Mouse (Mus musculus) intestine, embryonic 15.5 days (tissue): ENCODE measurements around the gene Taar4. TPM values are rescaled to one million over a fixed set of nuclear protein-coding genes. Genes with fewer than 3 reads are reported as not detected.

Source experiments
- ATAC-seq: fragments of 200-750 bp; cut with Nextera tagmentation; 2 replicates; pipeline ENCODE4 v1.8.0; 2017; ENCODE audit warnings: moderate TSS enrichment, moderate library complexity
- H3K27ac ChIP-seq: fragments of 300-500 bp; sonication (generic); 2 replicates; pipeline ENCODE4 v1.5.1; 2015; ENCODE audit warnings: mild to moderate bottlenecking, inconsistent platforms
- H3K27me3 ChIP-seq: fragments of 300-500 bp; sonication (generic); replicated peaks from 2 replicates; pipeline ENCODE4 v1.6.1; 2015; ENCODE audit warnings: inconsistent platforms
- H3K36me3 ChIP-seq: fragments of 300-500 bp; sonication (generic); 2 replicates; pipeline ENCODE4 v1.6.1; 2015; ENCODE audit warnings: inconsistent platforms
- H3K4me1 ChIP-seq: fragments of 300-500 bp; sonication (generic); replicated peaks from 2 replicates; pipeline ENCODE4 v1.6.1; 2015; ENCODE audit warnings: inconsistent platforms
- H3K4me2 ChIP-seq: fragments of 300-500 bp; sonication (generic); replicated peaks from 2 replicates; pipeline ENCODE4 v1.6.1; 2015; ENCODE audit warnings: mild to moderate bottlenecking, inconsistent platforms
- H3K4me3 ChIP-seq: fragments of 300-500 bp; sonication (generic); replicated peaks from 2 replicates; pipeline ENCODE4 v1.5.1; 2015; ENCODE audit warnings: inconsistent platforms
- H3K9ac ChIP-seq: fragments of 300-500 bp; sonication (generic); 2 replicates; pipeline ENCODE4 v1.6.1; 2015; ENCODE audit warnings: inconsistent platforms
- H3K9me3 ChIP-seq: fragments of 300-500 bp; sonication (generic); 2 replicates; pipeline ENCODE4 v1.6.1; 2016; ENCODE audit warnings: inconsistent platforms
- WGBS: fragments of 180-500 bp; shearing (Covaris S2); methylation state at CpG from one replicate; pipeline ENCODE4 v1.1.7; 2015; 5-methylcytosine and 5-hydroxymethylcytosine counted together
- polyA plus RNA-seq: library from polyadenylated mRNA; unstranded; fragments of >200 nt; fragmentation: Nextera tagmentation; extraction: Ambion mirVana; gene quantifications from 2 replicates; pipeline ENCODE4 v1.2.1, GENCODE M21; 2015

Taar4 gene
- polyA plus RNA-seq, 1 experiment from 2014 or later, result not detected

DNA sequence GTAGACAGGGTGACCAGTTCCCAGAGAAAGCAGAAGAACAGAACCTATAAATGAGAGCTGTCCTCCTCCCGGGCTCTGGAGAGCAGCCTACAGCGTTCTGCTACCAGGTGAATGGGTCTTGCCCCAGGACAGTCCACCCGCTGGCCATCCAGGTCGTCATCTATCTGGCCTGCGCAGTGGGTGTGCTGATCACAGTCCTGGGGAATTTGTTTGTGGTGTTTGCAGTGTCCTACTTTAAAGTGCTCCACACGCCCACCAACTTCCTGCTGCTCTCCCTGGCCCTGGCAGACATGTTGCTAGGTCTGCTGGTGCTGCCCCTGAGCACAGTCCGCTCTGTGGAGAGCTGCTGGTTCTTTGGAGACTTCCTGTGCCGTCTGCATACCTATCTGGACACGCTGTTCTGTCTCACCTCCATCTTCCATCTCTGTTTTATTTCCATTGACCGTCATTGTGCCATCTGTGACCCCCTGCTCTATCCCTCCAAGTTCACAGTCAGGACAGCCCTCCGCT lies 10.4 kb downstream of the Taar4 start, which contains the start of gene Taar5:
Gene Taar5 (plus strand): TSS at position 51 of the 510 bp plus-strand sequence.
- 86% methylated on average over 11 of the region's 11 CpGs for WGBS
- Histone ChIP-seq H3K27me3 (no peaks in the 10 kb centered on the region), H3K4me1 (no peaks in the 10 kb centered on the region), H3K27ac (no peak within 1 kb of the TSS), H3K4me3 (no peak within 1 kb of the TSS), H3K36me3 (no peaks in the 10 kb centered on the region), H3K9ac (no peak within 1 kb of the TSS), H3K4me2 (no peak within 1 kb of the TSS), H3K9me3 (no peaks in the 10 kb centered on the region)
- no peak for ATAC-seq

DNA sequence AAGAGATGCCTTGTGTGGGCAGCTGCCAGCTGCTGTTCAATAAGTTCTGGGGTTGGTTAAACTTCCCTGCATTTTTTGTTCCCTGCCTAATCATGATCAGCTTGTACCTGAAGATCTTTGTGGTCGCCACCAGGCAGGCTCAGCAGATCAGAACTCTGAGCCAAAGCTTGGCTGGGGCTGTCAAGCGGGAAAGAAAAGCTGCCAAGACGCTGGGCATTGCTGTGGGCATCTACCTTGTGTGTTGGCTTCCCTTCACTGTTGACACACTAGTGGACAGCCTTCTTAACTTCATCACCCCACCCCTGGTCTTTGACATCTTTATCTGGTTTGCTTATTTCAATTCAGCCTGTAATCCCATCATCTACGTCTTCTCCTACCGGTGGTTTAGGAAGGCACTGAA lies 11.0 kb downstream of the Taar4 start:
- no peaks in the 10 kb centered on the region for H3K36me3 ChIP-seq
- H3K4me3 ChIP-seq, result no peak overlapping the region
- no peaks in the 10 kb centered on the region for H3K27me3 ChIP-seq
- no peak for ATAC-seq
- H3K9ac ChIP-seq, result no peak overlapping the region
- no peaks in the 10 kb centered on the region for H3K4me1 ChIP-seq
- WGBS, result 74% methylated on average over 5 of the region's 5 CpGs
- H3K9me3 ChIP-seq, result no peaks in the 10 kb centered on the region
- H3K27ac ChIP-seq, result no peak overlapping the region
- H3K4me2 ChIP-seq, result no peak overlapping the region

DNA sequence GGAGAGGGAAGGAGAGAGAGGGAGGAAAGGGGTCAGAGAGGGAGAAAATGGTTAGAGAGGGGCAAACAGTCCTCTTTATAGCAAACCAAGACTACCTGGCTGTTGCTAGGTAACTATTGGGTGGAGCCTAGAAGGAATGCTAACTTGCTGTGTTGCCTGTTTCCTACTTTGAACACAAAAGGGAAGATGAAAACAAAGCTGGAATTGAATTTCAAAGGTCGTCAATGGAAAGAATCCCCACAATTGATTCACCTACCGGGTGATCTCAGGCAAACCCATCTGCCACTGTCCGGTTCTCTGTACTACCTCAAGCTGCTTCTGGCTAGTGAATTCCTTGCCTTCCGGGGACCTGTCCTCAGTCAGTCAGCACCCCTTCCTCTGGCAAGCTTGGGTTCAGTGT lies 17.7 kb downstream of the Taar4 start:
- H3K9me3 ChIP-seq, result no peaks in the 10 kb centered on the region
- 53% methylated on average over 4 of the region's 4 CpGs for WGBS
- no peak overlapping the region for H3K4me2 ChIP-seq
- ATAC-seq, result no peak
- H3K27me3 ChIP-seq, result no peaks in the 10 kb centered on the region
- no peak overlapping the region for H3K27ac ChIP-seq
- H3K36me3 ChIP-seq, result no peaks in the 10 kb centered on the region
- no peaks in the 10 kb centered on the region for H3K4me1 ChIP-seq
- no peak overlapping the region for H3K9ac ChIP-seq
- H3K4me3 ChIP-seq, result no peak overlapping the region

DNA sequence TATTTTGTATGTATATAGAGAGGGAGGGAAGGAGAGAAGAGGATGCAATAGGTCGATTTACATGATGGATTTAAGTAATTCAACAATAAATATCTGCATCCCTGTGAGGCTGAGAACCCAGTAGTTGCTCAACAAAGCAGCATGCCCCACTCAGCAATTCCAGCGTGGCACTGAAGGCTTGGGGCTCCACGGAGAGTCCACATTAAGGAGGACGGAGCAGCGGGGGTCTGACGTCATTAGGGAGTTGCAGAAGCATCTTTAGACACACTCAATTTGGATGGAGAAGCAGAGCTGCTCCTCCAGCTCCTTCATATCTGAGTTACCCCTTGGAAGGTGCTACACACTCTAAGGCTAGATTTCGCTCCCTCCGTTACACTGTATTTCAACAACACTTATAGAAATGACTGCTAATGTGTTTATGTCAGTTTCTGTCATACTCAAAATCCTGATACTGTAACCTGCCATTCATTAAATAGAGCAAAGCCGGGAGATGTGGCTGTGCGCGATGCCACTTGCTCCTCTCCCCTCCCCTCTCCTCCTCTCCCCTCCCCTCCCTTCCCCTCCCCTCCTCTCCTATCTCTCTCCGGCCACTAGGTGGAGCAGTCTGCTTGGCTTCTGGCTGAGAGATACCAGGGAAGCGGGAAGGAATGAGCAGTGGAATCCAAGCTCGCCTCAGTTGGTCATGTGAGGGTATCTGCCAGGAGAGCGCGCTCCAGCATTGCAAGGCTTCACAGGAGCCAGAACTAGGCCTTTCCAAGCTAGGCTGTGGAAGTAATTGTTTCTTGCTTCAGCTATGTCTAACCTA lies 18.8 kb downstream of the Taar4 start:
- Histone ChIP-seq H3K4me1 (no peaks in the 10 kb centered on the region), H3K4me2 (no peak overlapping the region), H3K4me3 (no peak overlapping the region), H3K9me3 (no peaks in the 10 kb centered on the region), H3K27ac (no peak overlapping the region), H3K9ac (no peak overlapping the region), H3K27me3 (no peaks in the 10 kb centered on the region), H3K36me3 (no peaks in the 10 kb centered on the region)
- peak; percentile 82 for ATAC-seq
- whole genome bisulfite sequencing, result 42% methylated on average over 16 of the region's 16 CpGs

DNA sequence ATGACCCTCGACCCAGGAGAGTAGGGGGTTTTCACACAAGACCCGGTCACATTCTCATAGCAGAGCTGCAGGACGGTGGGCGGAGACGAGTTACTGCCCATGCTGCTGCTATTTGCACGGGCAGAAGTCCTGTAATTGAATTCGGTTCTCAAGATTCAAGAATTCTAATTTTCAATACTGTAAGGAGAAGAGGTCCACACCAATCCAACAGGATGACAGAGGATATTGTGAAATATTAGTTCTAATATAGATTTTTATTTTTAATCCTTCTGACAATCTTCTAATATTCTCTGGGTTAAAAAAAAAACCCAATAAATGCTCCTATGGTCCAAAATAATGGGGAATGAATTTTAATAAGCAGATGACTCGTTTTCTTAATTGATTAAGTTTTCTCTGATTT lies 25.3 kb downstream of the Taar4 start, which contains the start of gene Taar6:
Gene Taar6 (minus strand): TSS at position 101 of the 400 bp plus-strand sequence.
- no peak for ATAC-seq
- Histone ChIP-seq H3K9ac (no peak within 1 kb of the TSS), H3K27ac (no peak within 1 kb of the TSS), H3K4me2 (no peak within 1 kb of the TSS), H3K9me3 (no peaks in the 10 kb centered on the region), H3K36me3 (no peaks in the 10 kb centered on the region), H3K27me3 (no peaks in the 10 kb centered on the region), H3K4me1 (no peaks in the 10 kb centered on the region), H3K4me3 (no peak within 1 kb of the TSS)
- WGBS, result 70% methylated on average over 8 of the region's 8 CpGs

DNA sequence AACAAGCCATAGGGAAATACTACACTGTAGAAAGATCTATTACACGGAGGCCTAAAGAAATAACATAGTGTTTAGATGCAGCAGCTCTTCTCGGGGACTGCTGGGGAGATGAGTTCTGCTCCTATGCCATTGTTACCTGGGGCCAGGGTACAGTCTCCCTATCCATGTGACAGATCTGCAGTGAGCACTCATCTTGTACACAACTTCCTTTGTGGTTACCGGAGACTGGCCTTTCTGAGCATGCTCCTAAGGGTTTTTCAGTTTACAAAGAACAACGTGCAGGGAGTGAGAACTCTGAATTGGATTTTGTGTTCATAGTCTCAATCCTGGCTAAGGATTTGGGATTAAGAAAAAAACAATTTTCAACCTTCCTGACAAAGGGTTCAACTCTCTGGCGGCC lies 26.1 kb downstream of the Taar4 start:
- Histone ChIP-seq H3K36me3 (no peaks in the 10 kb centered on the region), H3K4me1 (no peaks in the 10 kb centered on the region), H3K9me3 (no peaks in the 10 kb centered on the region), H3K9ac (no peak overlapping the region), H3K4me3 (no peak overlapping the region), H3K27me3 (no peaks in the 10 kb centered on the region), H3K27ac (no peak overlapping the region), H3K4me2 (no peak overlapping the region)
- ATAC-seq, result no peak
- 81% methylated on average over 5 of the region's 5 CpGs for WGBS

DNA sequence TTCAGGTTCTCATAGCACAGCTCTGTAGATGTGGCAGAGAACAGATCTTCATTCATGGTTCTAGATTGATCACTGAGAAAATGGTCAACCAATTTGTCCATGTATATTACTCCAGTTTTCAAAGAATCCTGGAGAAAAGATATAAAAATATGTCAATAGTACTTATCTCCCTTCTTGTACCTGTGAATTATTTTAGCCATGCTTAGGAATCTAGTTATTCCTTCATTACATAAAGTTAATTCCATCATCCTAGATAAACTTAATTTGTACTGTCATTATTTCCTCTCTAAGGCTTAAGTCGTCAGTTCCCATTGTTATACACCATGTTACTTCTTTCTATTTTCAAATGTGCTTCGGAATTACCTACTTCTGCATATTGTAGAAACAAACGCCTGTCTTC lies 33.1 kb downstream of the Taar4 start, which contains the start of gene Taar7a:
Gene Taar7a (minus strand): TSS at position 101 of the 400 bp plus-strand sequence.
- no peaks in the 10 kb centered on the region for H3K4me1 ChIP-seq
- H3K27ac ChIP-seq, result no peak within 1 kb of the TSS
- no peak for ATAC-seq
- H3K4me3 ChIP-seq, result no peak within 1 kb of the TSS
- H3K27me3 ChIP-seq, result no peaks in the 10 kb centered on the region
- no peaks in the 10 kb centered on the region for H3K36me3 ChIP-seq
- no peak within 1 kb of the TSS for H3K9ac ChIP-seq
- 81% methylated on average over 3 of the region's 3 CpGs for WGBS
- no peak within 1 kb of the TSS for H3K4me2 ChIP-seq
- H3K9me3 ChIP-seq, result no peaks in the 10 kb centered on the region

DNA sequence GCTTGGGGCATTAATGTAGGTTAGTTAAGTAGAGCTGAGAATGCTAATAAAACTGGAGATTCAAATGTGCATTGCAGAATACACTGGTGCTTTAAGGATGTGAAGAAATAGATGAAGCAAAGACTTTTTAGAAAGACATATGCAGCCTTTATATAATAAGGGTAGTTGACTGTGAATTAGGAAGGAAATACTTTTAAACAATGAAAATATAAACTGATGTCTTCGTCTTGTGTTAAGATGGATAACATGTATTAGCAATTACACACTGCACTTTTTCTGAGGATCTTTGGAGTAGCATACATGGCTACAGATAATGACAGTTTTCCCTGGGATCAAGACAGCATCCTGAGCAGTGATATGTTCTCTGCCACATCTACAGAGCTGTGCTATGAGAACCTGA lies 39.3 kb downstream of the Taar4 start, which contains the start of gene Taar7b:
Gene Taar7b (plus strand): TSS at position 301 of the 400 bp plus-strand sequence.
- Histone ChIP-seq H3K27me3 (no peaks in the 10 kb centered on the region), H3K4me2 (no peak within 1 kb of the TSS), H3K27ac (no peak within 1 kb of the TSS), H3K9ac (no peak within 1 kb of the TSS), H3K9me3 (no peaks in the 10 kb centered on the region), H3K4me1 (no peaks in the 10 kb centered on the region), H3K4me3 (no peak within 1 kb of the TSS), H3K36me3 (no peaks in the 10 kb centered on the region)
- 82% methylated on average over 1 of the region's 1 CpGs for WGBS
- ATAC-seq, result no peak

DNA sequence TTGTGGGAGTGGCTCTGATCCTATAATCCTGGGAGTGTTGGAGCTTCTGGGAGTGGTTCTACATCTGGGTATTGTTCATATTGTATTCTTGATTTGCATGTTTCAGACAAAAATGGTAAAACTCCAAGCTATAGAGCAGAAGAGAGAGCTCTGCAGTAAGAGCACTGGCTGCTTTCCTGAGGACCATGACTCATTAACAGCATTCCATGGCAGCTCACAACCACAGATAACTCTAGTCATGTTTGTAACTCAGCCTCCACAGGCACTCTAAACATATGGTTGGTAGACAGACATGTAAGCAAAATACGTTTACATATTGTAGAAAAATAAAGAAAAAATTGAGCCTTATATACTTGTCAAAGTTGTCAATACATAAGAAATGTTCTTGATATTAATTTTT lies 46.1 kb downstream of the Taar4 start:
- H3K4me1 ChIP-seq, result no peaks in the 10 kb centered on the region
- no peak overlapping the region for H3K27ac ChIP-seq
- no peak overlapping the region for H3K9ac ChIP-seq
- no peaks in the 10 kb centered on the region for H3K27me3 ChIP-seq
- no peak overlapping the region for H3K4me3 ChIP-seq
- H3K4me2 ChIP-seq, result no peak overlapping the region
- 83% methylated on average over 1 of the region's 1 CpGs for WGBS
- no peak for ATAC-seq
- no peaks in the 10 kb centered on the region for H3K36me3 ChIP-seq
- H3K9me3 ChIP-seq, result no peaks in the 10 kb centered on the region

DNA sequence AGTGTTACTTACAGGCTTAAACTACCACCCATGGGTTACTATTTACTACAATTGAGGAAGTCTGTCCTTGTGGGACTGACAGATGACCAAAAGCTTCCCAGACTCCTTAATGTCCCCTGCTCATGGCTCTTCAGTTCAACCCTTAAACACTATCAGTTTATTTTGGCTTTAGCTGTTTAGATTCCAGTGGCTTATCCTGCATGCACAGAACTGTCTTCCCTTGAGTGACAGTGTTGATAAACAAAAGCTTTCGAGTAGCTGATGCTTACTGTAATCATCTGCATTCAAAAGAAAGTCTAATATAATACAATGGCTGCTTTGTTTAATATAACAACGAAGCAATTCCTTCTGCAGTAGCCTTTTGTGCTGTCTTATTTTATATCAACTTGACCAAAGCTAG lies 46.7 kb downstream of the Taar4 start:
- no peaks in the 10 kb centered on the region for H3K9me3 ChIP-seq
- H3K36me3 ChIP-seq, result no peaks in the 10 kb centered on the region
- ATAC-seq, result no peak
- no peak overlapping the region for H3K4me2 ChIP-seq
- no peak overlapping the region for H3K9ac ChIP-seq
- no peak overlapping the region for H3K4me3 ChIP-seq
- H3K4me1 ChIP-seq, result no peaks in the 10 kb centered on the region
- no peak overlapping the region for H3K27ac ChIP-seq
- H3K27me3 ChIP-seq, result no peaks in the 10 kb centered on the region
- 35% methylated on average over 2 of the region's 2 CpGs for WGBS

DNA sequence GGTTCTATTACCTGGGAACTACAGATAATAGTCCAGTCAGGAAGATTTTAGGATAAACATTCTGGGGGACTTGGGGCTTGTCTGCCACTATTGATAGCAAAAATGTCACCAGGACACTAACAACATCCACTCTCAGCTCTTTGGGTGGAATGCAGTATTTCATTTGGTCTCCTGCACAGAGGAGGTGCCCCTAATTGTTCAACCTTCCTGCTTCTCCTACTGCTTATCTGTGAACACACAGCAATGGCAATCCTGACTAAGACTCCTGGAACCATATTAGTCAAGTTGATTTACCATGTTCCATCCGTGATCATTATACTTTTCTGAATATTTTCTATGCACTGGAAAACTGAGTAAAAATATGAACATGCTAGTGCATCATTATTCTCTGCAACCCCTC lies 47.8 kb downstream of the Taar4 start:
- Histone ChIP-seq H3K4me1 (no peaks in the 10 kb centered on the region), H3K4me2 (no peak overlapping the region), H3K4me3 (no peak overlapping the region), H3K9ac (no peak overlapping the region), H3K9me3 (no peaks in the 10 kb centered on the region), H3K36me3 (no peaks in the 10 kb centered on the region), H3K27ac (no peak overlapping the region), H3K27me3 (no peaks in the 10 kb centered on the region)
- 93% methylated on average over 1 of the region's 1 CpGs for whole genome bisulfite sequencing
- ATAC-seq, result no peak
